In genomic region chr2:10288142-10288831, GRCm38 (mm10) we compare ENCODE assay signal across 8 mouse cellular contexts.
A peak's percentile ranks its signal among the peaks of the same experiment; 100 is the strongest.
DNase-seq lines count a peak whose midpoint lies in the region; ATAC-seq and TF ChIP-seq lines count a peak whose summit lies in the region.

No protein-coding gene starts in this region.

- peak overlapping the region; percentile 22; the same call in 1 of the 2 replicates for H3K4me2 ChIP-seq in intestine, embryonic 14.5 days (ENCODE audit: low read length)

- peak; percentile 60; the same call in 1 of the 2 replicates for ATAC-seq in intestine, embryonic 14.5 days (replicated peaks; ENCODE audit: low FRiP score, low TSS enrichment, low read depth)
- ATAC-seq in megakaryocyte-erythroid progenitor cell, adult 5-6 weeks (replicated peaks; ENCODE audit: low FRiP score, low TSS enrichment, poor library complexity, severe bottlenecking) = peak; percentile 81
- ATAC-seq in erythroblast, adult 5-6 weeks (replicated peaks; ENCODE audit: low FRiP score, poor library complexity, severe bottlenecking) = no peak

- no peaks in the 10 kb centered on the region for H3K4me1 ChIP-seq in intestine, embryonic 14.5 days (replicated peaks; ENCODE audit: control insufficient read depth, insufficient read depth, low read length)

- no peak overlapping the region for H3K27ac ChIP-seq in intestine, embryonic 14.5 days (ENCODE audit: low read depth)
- H3K27ac ChIP-seq in left cerebral cortex, adult 2 months = no peak overlapping the region

- no peak overlapping the region for H3K4me3 ChIP-seq in intestine, embryonic 14.5 days (ENCODE audit: low read depth, low read length)
- H3K4me3 ChIP-seq in left cerebral cortex, adult 2 months = no peak overlapping the region

- intact Hi-C loops in left cerebral cortex, adult 2 months (cut with DNase I) = loop anchor here (1.0 to 5.0 kb wide), 3 partner anchors 145 to 1611 kb away; no protein-coding TSS in a partner anchor

- WGBS in intestine, embryonic 14.5 days = 14% methylated on average over 12 of the region's 12 CpGs

- no peaks in the 10 kb centered on the region for H3K9me3 ChIP-seq in intestine, embryonic 14.5 days (ENCODE audit: control insufficient read depth, low read length)

- no peak overlapping the region for H3K9ac ChIP-seq in intestine, embryonic 14.5 days (ENCODE audit: low read length)

- no peaks in the 10 kb centered on the region for H3K36me3 ChIP-seq in intestine, embryonic 14.5 days (ENCODE audit: control insufficient read depth, insufficient read depth, low read length)

- H3K27me3 ChIP-seq in intestine, embryonic 14.5 days (replicated peaks; ENCODE audit: control insufficient read depth, insufficient read depth, low read length) = peaks cover 13% of the 10 kb centered on the region; the same call in 1 of the 2 replicates

- DNase-seq in R1 (ENCODE audit: low read depth, low spot score) = peak; percentile 65
- peak; percentile 49 to 68 for DNase-seq in cerebellum, adult 18-20 months
- DNase-seq in frontal cortex, postnatal 36 days (ENCODE audit: low spot score in 2 of 2) = peak; percentile 73 to 86
- DNase-seq in intestine, embryonic 14.5 days (ENCODE audit: low spot score) = peak; percentile 80
- peak; percentile 72 to 73 for DNase-seq in left cerebral cortex, adult 2 months (ENCODE audit: extremely low spot score in 1 of 2, low spot score in 2 of 2)
- DNase-seq in right cerebral cortex, postnatal 25 days = peak; percentile 50

- TF ChIP-seq CTCF in left cerebral cortex, adult 2 months (IDR thresholded peaks at IDR 0.05) = peak; percentile 87
